Mouse (Mus musculus) G1E (cell line): Measurements from ENCODE around the gene Creb3l4. TPM values are rescaled to one million over a fixed set of nuclear protein-coding genes. Genes with fewer than 3 reads are reported as not detected.
"Not testable (repeated sequence)": the region's sequence is repeated elsewhere in the genome, so short reads cannot be mapped to it uniquely, and the experiment has no call there.

Source experiments
- ATAC-seq: 2 replicates; pipeline ENCODE4 v1.8.0; 2016; ENCODE audit warnings: mild to moderate bottlenecking; ENCODE audit not compliant: insufficient number of reproducible peaks, poor library complexity, low FRiP score, severe bottlenecking; ENCODE audit errors: extremely low read depth
- DNase-seq: peaks from one replicate; pipeline ENCODE4 v3.0.0; 2012; ENCODE audit warnings: low spot score
- H3K27me3 ChIP-seq: 2 replicates; pipeline ENCODE4 v1.6.1; 2012; ENCODE audit warnings: mild to moderate bottlenecking, low read length, inconsistent platforms; ENCODE audit not compliant: insufficient read depth
- H3K36me3 ChIP-seq: replicated peaks from 2 replicates; pipeline ENCODE3; 2012; ENCODE audit warnings: mild to moderate bottlenecking, inconsistent platforms
- H3K4me1 ChIP-seq: 2 replicates; pipeline ENCODE4 v1.6.1; 2012; ENCODE audit warnings: low read depth, low read length, inconsistent platforms, mixed read lengths; ENCODE audit not compliant: insufficient read depth
- H3K4me3 ChIP-seq: 2 replicates; pipeline ENCODE4 v1.5.1; 2012; ENCODE audit warnings: low read depth, mild to moderate bottlenecking, inconsistent platforms, low read length, moderate library complexity, mixed read lengths
- H3K9me3 ChIP-seq: replicated peaks from 2 replicates; pipeline ENCODE4 v1.6.1; 2012; ENCODE audit warnings: inconsistent platforms
- CTCF ChIP-seq: IDR thresholded peaks from 2 replicates; pipeline ENCODE4 v1.5.1; 2012; ENCODE audit warnings: low read depth, low read length, inconsistent platforms, mixed read lengths
- GATA1 ChIP-seq: IDR thresholded peaks from 2 replicates; pipeline ENCODE4 v1.6.1; 2012; ENCODE audit warnings: borderline replicate concordance, low read length, inconsistent platforms, mixed read lengths
- GATA2 ChIP-seq: IDR thresholded peaks from 2 replicates; pipeline ENCODE4 v1.6.1; 2012; ENCODE audit warnings: low read depth, low read length, inconsistent platforms, borderline replicate concordance
- POLR2AphosphoS5 ChIP-seq: IDR thresholded peaks from 2 replicates; pipeline ENCODE4 v1.6.1; 2012; ENCODE audit warnings: low read depth, low read length, inconsistent platforms; ENCODE audit not compliant: insufficient replicate concordance
- TAL1 ChIP-seq: conservative IDR thresholded peaks from 2 replicates; pipeline ENCODE4 v1.6.1; 2012; ENCODE audit warnings: low read depth, low read length, inconsistent platforms, mixed read lengths
- polyA plus RNA-seq: library from polyadenylated mRNA; stranded (reverse); fragments of >175 nt; gene quantifications from 2 replicates; pipeline ENCODE4 v1.2.3, GENCODE M21; 2012
- total RNA-seq, 2 experiments: library from RNA; stranded (forward) in 1 of 2; stranded (reverse) in 1 of 2; fragments of 200-1000 nt in 1 of 2; fragments of >200 nt in 1 of 2; fragmentation: Nextera tagmentation in 1 of 2; gene quantifications; 2 replicates each; pipeline ENCODE4 v1.2.3; 2014 to 2017

Creb3l4 gene
- total and polyA plus RNA-seq, 3 experiments, result 0.16 TPM; not detected in 2

DNA sequence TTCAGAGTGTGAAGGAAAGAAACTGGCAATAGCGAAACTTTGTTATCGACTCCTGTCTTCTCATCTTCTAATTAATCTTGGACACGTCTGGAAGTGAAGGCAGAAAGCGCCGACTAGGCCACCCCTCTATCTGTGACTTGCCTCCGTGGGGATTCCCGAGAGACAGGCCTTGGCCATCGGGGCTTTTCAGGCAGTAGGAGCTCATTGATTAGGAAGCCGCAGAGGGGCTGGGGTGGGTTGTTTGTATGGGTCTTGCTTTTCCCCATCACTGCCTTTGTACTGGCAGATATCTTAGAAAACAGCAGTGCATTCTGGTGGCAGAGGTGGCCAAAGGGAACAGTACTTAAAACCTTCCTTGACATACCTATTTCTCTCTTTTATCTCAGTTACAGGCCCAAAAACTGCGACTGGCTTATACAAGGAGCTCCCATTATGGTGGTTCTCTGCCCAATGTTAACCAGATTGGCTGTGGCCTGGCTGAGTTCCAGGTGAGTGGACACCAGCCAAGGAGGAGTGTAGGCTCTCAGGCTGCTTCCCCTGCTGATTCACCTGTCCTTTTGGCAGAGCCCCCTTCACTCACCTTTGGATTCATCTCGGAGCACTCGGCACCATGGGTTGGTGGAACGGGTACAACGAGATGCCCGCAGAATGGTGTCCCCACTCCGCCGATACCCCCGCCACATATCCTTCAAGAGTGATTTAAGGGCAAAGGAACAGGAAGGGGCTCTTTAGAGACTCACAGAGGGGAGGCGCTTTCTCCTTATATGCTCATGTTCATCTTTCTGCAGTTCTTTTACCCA, 13.6 kb upstream of the Creb3l4 start:
- DNase-seq, result no peak
- H3K4me3 ChIP-seq, result no peak overlapping the region
- no peak for ATAC-seq
- H3K4me1 ChIP-seq, result peaks cover 20% of the 10 kb centered on the region
- H3K9me3 ChIP-seq, result no peaks in the 10 kb centered on the region
- peaks cover 64% of the 10 kb centered on the region for H3K36me3 ChIP-seq
- H3K27me3 ChIP-seq, result no peaks in the 10 kb centered on the region
- no peak for TF ChIP-seq CTCF
- TF ChIP-seq TAL1, result no peak
- TF ChIP-seq POLR2AphosphoS5, result no peak
- no peak for TF ChIP-seq GATA1
- no peak for TF ChIP-seq GATA2

DNA sequence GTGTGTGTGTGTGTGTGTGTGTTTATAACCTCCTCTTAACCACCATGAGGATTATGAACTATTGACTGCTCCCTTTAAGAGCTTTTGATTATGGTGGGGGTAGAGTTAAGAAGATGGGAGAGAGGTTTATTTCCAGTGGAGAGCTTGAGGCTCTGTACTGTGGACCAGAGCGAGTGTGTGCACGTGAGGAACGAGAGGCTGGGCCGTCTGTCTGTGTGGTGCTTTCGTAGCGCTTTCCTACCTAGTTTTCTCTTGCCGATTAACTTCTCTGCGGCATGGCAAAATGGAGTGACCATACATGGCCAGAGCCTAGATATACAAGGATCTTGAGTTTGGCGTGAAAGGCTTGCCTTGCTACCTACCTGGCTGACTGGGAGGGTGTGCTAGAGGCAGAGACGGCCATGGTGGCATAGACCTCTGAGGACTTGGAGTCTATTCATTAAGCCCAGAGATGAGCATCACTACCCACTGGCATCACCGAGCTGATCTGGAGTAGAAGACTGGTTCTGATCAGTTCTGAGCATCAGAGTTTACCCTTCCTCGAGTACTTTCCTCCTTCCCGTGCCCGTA, 12.6 kb upstream of the Creb3l4 start:
- TF ChIP-seq CTCF (no peak), GATA1 (no peak), TAL1 (no peak), GATA2 (no peak), POLR2AphosphoS5 (no peak)
- Histone ChIP-seq H3K9me3 (no peaks in the 10 kb centered on the region), H3K4me1 (peaks cover 24% of the 10 kb centered on the region), H3K27me3 (no peaks in the 10 kb centered on the region), H3K36me3 (peaks cover 64% of the 10 kb centered on the region), H3K4me3 (no peak overlapping the region)
- ATAC-seq (no peak), DNase-seq (no peak)

DNA sequence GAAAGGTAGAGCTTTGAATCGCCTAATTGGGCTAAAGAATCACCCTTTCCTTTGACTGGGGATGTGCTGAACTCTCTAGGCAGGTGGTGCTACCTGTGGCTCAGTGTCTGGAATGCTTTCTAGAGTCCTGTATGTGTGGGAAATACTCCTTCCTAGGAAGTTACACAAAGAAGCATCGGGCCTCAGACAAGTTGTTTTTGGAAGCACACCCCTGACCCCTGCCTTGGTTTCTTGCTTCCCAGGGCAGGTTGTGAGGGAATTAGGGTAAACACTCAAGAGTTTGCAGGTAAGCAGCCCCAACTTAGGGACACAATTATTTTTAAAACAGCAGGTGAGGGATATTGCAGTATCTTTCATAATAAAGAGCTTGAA, 11.9 kb upstream of the Creb3l4 start:
- ATAC-seq, result no peak
- TF ChIP-seq GATA2 (no peak), CTCF (no peak), GATA1 (no peak), TAL1 (no peak), POLR2AphosphoS5 (no peak)
- Histone ChIP-seq H3K9me3 (no peaks in the 10 kb centered on the region), H3K27me3 (no peaks in the 10 kb centered on the region), H3K4me1 (peaks cover 27% of the 10 kb centered on the region), H3K4me3 (peak overlapping the region; percentile 99), H3K36me3 (peaks cover 64% of the 10 kb centered on the region)
- DNase-seq, result no peak

DNA sequence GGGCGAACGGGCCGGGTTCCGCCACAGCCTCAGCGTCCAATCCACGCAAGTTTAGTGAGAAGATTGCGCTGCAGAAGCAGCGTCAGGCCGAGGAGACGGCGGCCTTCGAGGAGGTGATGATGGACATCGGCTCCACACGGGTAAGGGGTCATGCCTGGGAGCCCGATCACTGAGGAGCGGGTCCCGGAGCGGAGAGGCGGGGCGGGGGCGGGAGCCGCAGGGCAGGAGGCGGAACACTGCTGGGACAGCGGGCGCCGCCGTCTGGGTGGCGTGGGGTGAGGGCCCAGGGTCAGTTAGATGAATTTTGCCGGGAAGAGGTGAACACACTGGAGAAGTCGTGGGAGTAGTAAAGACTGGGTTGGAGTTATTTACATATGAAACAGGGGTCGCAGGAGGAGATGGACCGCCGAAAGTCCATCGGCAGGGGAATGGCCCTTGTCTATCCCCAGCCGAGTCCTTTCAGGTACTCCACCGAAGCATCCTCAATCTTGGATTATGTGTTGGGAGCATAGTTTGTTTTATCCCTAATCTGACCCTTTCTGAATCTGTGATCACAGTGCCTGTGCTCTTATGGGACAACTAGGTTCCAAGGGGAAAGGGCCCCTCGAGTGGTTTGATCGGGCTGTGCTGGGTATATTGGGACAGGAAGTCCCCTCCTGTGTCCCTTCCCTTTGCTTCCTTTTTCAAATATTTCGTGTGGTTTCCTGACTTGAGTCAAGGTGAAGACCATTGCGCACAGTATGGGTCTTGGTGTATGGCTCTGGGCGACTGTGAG, 11.3 kb upstream of the Creb3l4 start:
- ATAC-seq, result no peak
- peaks cover 63% of the 10 kb centered on the region for H3K36me3 ChIP-seq

GRCm38 (mm10) chr3:90253653-90254418, 10.5 kb upstream of the Creb3l4 start, which contains the start of gene Crtc2:
Crtc2 (plus strand) TSS chr3:90254163.
- Histone ChIP-seq H3K4me1 (peaks cover 34% of the 10 kb centered on the region), H3K4me3 (peak within 1 kb of the TSS; percentile 99), H3K36me3 (peaks cover 61% of the 10 kb centered on the region), H3K27me3 (no peaks in the 10 kb centered on the region), H3K9me3 (no peaks in the 10 kb centered on the region)
- TF ChIP-seq TAL1 (no peak), POLR2AphosphoS5 (no peak), GATA1 (no peak), CTCF (no peak), GATA2 (no peak)
- DNase-seq (peak; percentile 96), ATAC-seq (peak; percentile 99)

More for the DNA sequence above, 11.3 kb upstream of the Creb3l4 start:
- TF ChIP-seq TAL1 (no peak), CTCF (no peak), GATA2 (no peak), GATA1 (no peak), POLR2AphosphoS5 (no peak)
- Histone ChIP-seq H3K9me3 (no peaks in the 10 kb centered on the region), H3K27me3 (no peaks in the 10 kb centered on the region), H3K4me3 (peak overlapping the region; percentile 99), H3K4me1 (peaks cover 28% of the 10 kb centered on the region)
- peak; percentile 49 for DNase-seq

- H3K4me3 ChIP-seq, ATAC-seq, H3K27me3 ChIP-seq, H3K9me3 ChIP-seq, DNase-seq: not testable (repeated sequence)
- peaks cover 54% of the 10 kb centered on the region for H3K36me3 ChIP-seq
- H3K4me1 ChIP-seq, result peaks cover 39% of the 10 kb centered on the region
These were observed 9.9 kb upstream of the Creb3l4 start for GRCm38 (mm10) chr3:90253174-90253573.

GRCm38 (mm10) chr3:90252659-90253058, 9.3 kb upstream of the Creb3l4 start:
- not testable (repeated sequence) for H3K27me3 ChIP-seq, DNase-seq, ATAC-seq, H3K4me3 ChIP-seq, H3K9me3 ChIP-seq
- peaks cover 49% of the 10 kb centered on the region for H3K36me3 ChIP-seq
- H3K4me1 ChIP-seq, result peaks cover 42% of the 10 kb centered on the region

- not testable (repeated sequence) for H3K9me3 ChIP-seq, H3K4me3 ChIP-seq, DNase-seq, ATAC-seq, H3K27me3 ChIP-seq
- peaks cover 40% of the 10 kb centered on the region for H3K36me3 ChIP-seq
- peaks cover 46% of the 10 kb centered on the region for H3K4me1 ChIP-seq
These were observed 8.5 kb upstream of the Creb3l4 start for GRCm38 (mm10) chr3:90251731-90252226.
